Mouse (Mus musculus) testis, adult 2 months (tissue): Measurements from ENCODE around the gene Gm11992. TPM values are rescaled to one million over a fixed set of nuclear protein-coding genes. Genes with fewer than 3 reads are reported as not detected.

Experiments used
- H3K27ac ChIP-seq: fragments of 200-500 bp; 2 replicates; pipeline ENCODE4 v1.5.1; 2012; ENCODE audit warnings: low read depth, low read length; ENCODE audit not compliant: control insufficient read depth, insufficient read depth
- H3K27me3 ChIP-seq: fragments of 200-500 bp; 2 replicates; pipeline ENCODE4 v1.6.1; 2012; ENCODE audit warnings: mild to moderate bottlenecking, low read length, moderate library complexity; ENCODE audit not compliant: control insufficient read depth, insufficient read depth
- H3K36me3 ChIP-seq: fragments of 200-500 bp; 2 replicates; pipeline ENCODE4 v1.6.1; 2012; ENCODE audit warnings: mild to moderate bottlenecking, low read length; ENCODE audit not compliant: control insufficient read depth, insufficient read depth
- H3K4me1 ChIP-seq: fragments of 200-500 bp; 2 replicates; pipeline ENCODE4 v1.6.1; 2012; ENCODE audit warnings: low read length; ENCODE audit not compliant: control insufficient read depth, insufficient read depth
- H3K4me3 ChIP-seq: fragments of 200-500 bp; 2 replicates; pipeline ENCODE4 v1.5.1; 2012; ENCODE audit warnings: low read depth, mild to moderate bottlenecking, low read length, moderate library complexity, mixed read lengths; ENCODE audit not compliant: control insufficient read depth
- CTCF ChIP-seq: fragments of 200-500 bp; IDR thresholded peaks from 2 replicates; pipeline ENCODE4 v1.5.1; 2012; ENCODE audit warnings: low read depth, mild to moderate bottlenecking, inconsistent platforms, low read length, moderate library complexity; ENCODE audit not compliant: control insufficient read depth, insufficient read depth, insufficient replicate concordance
- POLR2A ChIP-seq: fragments of 200-500 bp; IDR thresholded peaks from 2 replicates; pipeline ENCODE4 v1.6.1; 2012; ENCODE audit warnings: low read depth, mild to moderate bottlenecking, inconsistent platforms, low read length, moderate library complexity; ENCODE audit not compliant: control insufficient read depth
- polyA plus RNA-seq: library from polyadenylated mRNA; depleted of rRNA; stranded (reverse); fragments of >200 nt; gene quantifications from 2 replicates; pipeline ENCODE4 v1.2.3, GENCODE M21; 2012; rRNA removed

Gm11992 gene
- polyA plus RNA-seq = 53.6 and 58.1 TPM in 2 replicates

DNA sequence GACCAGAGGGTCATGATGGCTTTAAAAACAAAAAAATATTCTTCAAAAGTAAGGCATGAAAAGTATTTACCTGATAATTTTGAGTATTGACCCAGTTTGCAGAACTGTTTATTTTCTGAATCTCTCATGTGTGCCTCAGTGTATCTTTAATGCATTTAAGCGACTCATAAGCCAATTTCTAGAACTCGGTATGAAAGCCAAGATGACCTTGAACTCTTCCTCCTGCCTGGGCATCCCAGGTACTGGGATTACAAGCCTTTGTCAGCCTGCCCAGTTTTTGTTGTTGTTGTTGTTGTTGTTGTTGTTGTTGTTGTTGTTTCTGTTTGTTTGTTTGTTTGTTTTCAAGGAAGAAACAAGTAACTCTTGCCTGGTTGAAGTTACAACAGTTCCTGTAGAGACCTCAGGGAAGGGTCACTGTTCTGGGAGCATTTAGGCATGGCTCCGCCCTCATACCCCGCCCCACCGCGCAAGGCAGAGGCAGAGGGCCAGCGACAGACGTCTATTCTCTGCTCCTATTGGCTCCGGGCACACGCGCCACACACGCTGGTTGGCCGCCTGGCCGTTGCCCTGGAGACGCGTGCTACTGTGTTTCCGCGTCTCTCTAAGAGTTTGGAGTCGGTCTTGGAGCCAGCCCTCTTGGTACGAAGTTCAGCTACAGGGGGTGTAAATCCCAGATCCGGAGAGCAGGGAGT, at the start of gene Gm11992:
Gm11992 (plus strand) TSS at position 584 of the 692 bp plus-strand sequence.
- TF ChIP-seq CTCF (0 out of 2 replicates have a peak, but pooled peaks have one; percentile 0), POLR2A (peak; percentile 72)
- Histone ChIP-seq H3K4me1 (peaks cover 3% of the 10 kb centered on the region; the same call in 1 of the 2 replicates), H3K27me3 (no peaks in the 10 kb centered on the region), H3K27ac (peak within 1 kb of the TSS; percentile 83), H3K36me3 (no peaks in the 10 kb centered on the region), H3K4me3 (peak within 1 kb of the TSS; percentile 92)

DNA sequence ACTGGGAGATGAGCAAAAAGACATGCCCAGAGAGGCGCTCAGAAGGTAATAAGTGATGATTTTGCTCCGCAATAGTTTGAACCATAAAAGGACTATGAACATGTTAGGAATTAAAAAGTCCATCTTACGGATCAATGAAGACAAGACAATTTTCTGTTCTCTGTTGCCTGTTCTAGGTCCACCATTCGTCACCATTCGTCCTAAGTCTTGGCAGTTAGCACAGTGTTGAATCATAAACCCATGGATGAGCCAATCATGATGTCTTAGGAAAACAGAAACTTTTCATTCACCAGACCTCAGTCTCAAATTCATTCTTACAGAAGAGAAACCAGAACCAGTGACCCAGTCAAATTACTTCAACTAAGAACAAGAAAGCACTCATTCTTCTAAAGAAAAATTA, 39.6 kb upstream of the Gm11992 start:
- Histone ChIP-seq H3K4me3 (no peak overlapping the region), H3K4me1 (no peaks in the 10 kb centered on the region), H3K27ac (no peak overlapping the region), H3K36me3 (peaks cover 4% of the 10 kb centered on the region), H3K27me3 (no peaks in the 10 kb centered on the region)
- no peak for TF ChIP-seq POLR2A

DNA sequence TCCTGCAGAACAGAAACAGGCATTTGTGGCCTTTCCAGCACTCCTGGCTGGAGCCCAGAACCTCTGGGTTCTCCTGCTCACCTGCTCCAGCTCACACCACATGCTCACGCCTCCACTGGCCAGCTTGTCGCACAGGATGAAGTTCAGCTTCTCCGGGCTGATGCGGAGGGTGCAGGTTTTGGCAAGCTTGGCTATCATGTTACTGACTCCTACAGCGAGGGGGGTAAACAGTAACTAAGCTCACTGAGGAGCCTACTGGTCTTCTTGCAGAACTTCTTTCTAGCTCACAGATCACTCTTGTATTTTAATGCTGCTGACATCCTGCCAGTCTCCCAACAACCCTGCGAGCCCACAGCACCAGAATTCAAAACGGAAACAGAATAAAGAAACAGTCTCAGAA, 38.0 kb upstream of the Gm11992 start:
- Histone ChIP-seq H3K27me3 (no peaks in the 10 kb centered on the region), H3K4me1 (no peaks in the 10 kb centered on the region), H3K4me3 (peak overlapping the region; percentile 97), H3K27ac (peak overlapping the region; percentile 84), H3K36me3 (peaks cover 2% of the 10 kb centered on the region)
- TF ChIP-seq POLR2A = no peak
- TF ChIP-seq CTCF = no peak

DNA sequence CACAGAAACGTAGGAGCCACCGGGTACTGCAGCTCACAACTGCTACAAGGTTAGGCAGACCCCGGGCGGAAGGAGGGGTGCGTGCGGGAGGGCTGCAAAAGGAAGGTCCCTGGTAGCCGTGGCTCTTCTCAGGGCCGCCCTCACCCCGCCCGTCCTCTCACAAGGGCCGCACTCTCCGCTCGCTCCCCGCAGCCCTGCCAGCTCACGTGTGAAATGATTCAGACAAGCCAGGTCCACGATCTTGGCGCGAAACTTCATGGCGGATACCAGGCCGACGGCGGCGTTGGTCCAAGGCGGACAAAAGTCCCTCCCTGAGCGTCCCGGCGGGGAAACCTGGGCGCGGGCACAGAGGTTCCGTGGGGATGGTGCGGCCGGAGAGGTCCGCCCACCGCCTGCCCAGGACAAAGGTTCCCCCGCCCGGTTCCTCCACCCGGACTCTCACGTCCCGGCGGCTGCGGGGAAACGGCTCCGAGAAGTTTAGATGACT, 37.5 kb upstream of the Gm11992 start, which contains the start of gene Hus1:
Hus1 (minus strand) TSS at position 339 of the 487 bp plus-strand sequence.
- TF ChIP-seq POLR2A (peak; percentile 83), CTCF (no peak)
- Histone ChIP-seq H3K4me1 (no peaks in the 10 kb centered on the region), H3K27me3 (no peaks in the 10 kb centered on the region), H3K27ac (peak within 1 kb of the TSS; percentile 84), H3K4me3 (peak within 1 kb of the TSS; percentile 97), H3K36me3 (no peaks in the 10 kb centered on the region; the same call in 1 of the 2 replicates)

DNA sequence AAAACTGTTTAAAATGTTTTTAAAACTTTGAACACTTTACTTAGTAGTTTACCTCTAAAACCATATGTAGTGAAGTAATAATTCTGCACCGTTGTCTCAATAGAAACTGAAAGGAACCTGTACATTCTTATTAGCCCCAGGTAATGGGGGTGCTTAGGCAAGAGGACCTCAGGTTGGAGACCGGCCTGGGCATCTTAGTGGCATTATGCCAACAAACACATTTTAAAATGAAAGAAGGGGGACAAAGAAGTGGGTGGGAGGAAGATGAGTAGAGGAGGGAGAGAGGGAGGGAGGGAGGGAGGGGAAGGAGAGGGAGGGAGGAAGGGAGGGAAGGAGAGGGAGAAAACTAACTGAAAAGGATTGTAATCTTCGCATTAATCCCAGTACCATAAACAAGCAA, 37.0 kb upstream of the Gm11992 start:
- no peak for TF ChIP-seq CTCF
- no peak for TF ChIP-seq POLR2A
- Histone ChIP-seq H3K27ac (peak overlapping the region; percentile 26; the same call in 1 of the 2 replicates), H3K4me3 (peak overlapping the region; percentile 97), H3K36me3 (no peaks in the 10 kb centered on the region; the same call in 1 of the 2 replicates), H3K4me1 (no peaks in the 10 kb centered on the region), H3K27me3 (no peaks in the 10 kb centered on the region)

DNA sequence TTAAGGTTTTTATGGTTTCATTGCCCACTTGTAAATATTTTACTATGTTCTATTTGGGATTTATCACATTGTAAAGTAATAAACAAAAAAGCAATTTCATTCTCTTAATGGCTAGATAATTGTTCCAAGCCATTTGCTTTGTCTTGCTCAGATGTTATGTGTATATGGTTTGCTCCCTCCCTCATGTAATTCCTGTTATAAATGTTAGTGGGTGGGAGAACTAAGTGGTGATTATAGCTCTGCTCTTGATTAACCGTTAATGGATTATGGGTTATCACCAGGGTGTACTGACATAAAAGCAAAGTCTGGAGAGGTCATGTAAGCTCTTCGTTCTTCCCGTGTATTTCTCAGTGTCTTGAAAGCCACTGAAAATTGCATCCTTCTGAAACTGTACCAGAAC, 33.7 kb upstream of the Gm11992 start:
- Histone ChIP-seq H3K27ac (no peak overlapping the region), H3K27me3 (no peaks in the 10 kb centered on the region), H3K4me3 (no peak overlapping the region), H3K4me1 (no peaks in the 10 kb centered on the region), H3K36me3 (no peaks in the 10 kb centered on the region; the same call in 1 of the 2 replicates)
- TF ChIP-seq POLR2A (no peak), CTCF (no peak)

DNA sequence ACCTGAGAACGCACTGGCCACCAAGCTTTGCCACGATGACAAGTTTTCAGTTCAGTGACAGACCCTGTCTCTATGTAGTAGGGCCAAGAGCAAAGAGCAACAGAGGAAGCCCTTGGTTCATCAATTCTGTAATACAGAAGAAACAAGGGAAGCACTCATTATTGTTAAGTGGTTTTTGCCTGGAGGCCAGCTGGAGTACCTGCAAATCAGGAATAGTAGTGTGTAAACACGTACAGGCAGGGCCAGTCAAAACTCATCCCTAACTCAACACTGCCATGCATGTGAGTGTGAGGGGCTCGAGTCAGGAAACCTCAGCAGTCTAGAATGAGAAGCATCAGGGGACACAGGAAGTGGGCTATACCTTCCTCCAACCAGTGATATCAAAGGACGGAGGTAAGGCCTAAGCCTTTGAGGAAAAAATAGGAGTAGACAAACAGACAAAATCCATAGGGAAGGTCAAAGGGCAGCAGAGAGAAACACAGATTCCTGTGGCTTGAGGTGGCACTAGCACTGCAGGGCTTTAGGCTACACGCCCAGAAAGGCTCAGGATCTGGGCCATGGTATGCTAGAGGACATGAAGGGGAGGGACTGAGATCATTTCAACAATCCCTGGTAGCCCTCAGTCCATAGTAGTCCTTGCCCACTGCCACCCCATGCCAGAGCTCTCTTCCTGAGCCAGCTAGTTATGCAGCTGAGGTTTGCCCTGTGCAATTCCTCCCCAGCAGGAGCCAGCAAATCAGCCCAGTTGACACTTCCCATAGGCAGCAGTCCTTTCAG, 29.7 kb upstream of the Gm11992 start:
- Histone ChIP-seq H3K36me3 (no peaks in the 10 kb centered on the region; the same call in 1 of the 2 replicates), H3K27me3 (no peaks in the 10 kb centered on the region)

More for the DNA sequence above, 29.7 kb upstream of the Gm11992 start:
- no peak overlapping the region for H3K4me3 ChIP-seq
- TF ChIP-seq POLR2A (no peak), CTCF (no peak)
- H3K4me1 ChIP-seq = no peaks in the 10 kb centered on the region
- H3K27ac ChIP-seq = no peak overlapping the region
